Mouse (Mus musculus) NIH3T3 (cell line): Measurements from ENCODE around the gene Gna11.

ENCODE experiments used
- DNase-seq: peaks from one replicate; pipeline ENCODE4 v3.0.0-alpha.2; 2012; ENCODE audit warnings: low read depth

The Gna11 gene

DNA sequence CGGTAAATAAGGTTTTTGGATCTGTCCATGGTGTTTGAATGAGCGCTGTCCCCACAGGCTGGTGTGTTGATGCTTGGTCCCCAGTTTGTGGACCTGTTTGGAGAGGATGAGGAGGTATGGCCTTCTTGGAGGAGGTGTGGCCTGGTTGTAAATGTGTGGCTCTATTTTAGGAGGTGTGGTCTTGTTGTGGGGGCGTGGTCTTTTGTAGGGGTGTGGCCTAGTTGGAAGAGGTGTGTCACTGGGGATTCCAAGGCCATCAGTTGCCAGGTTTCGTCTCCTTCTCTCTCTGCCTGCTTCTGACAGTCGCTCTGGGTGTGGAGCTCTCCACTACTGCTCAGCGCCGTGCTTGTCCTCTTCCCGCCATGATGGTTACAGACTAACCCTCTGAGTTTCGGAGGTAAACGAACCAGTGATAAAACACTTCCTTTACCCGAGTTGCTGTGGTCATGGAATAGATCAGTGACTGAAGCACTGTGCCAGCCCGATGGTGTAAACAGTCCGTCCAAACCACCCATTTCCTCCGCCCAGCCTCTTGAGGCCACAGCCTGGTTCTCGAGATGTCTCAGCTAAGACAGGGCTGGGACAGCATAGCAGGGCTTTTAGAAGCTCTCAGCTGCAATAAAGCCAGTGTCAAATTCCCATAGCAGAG lies 39.9 kb downstream of the Gna11 start:
- no peak for DNase-seq

GRCm38 (mm10) chr10:81502658-81503057 lies 42.3 kb downstream of the Gna11 start:
- DNase-seq: peak; percentile 84

DNA sequence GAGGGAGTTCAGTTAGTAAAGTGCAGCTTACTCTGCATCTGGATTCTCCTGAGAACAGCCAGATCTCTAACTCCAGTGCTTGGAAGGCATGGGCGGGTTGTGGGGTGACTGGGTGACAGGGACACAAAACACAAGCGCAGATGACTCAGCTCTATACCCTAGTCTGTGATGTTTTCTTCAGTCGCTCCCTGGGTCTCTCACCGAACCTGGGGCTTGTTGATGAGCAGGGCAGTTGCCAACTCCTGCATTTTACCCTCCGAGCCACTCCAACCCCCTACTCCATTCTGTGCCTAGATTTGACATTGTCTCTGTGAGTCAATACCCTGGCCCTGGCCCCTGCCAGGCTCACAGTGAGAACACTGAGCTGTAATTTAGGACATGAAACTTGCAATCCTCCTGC lies 43.1 kb downstream of the Gna11 start:
- DNase-seq: no peak

DNA sequence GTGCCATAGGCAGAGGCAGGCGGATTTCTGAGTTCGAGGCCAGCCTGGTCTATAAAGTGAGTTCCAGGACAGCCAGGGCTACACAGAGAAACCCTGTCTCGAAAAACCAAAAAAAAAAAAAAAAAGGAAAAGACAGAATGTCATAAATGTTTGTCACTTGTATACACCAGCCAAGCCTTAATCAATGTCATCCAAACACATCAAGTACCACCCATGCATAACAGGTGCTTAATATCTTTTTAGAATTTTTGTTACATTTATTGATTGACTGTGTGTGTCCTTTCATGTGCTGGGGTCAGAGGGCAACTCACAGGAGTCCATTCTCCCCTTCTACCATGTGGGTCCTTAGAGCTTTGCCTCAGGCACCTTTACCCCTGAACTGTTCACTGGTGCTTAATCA lies 45.0 kb downstream of the Gna11 start, which contains the start of gene S1pr4:
Gene S1pr4 (minus strand): TSS at position 101 of the 400 bp plus-strand sequence.
- no peak for DNase-seq

DNA sequence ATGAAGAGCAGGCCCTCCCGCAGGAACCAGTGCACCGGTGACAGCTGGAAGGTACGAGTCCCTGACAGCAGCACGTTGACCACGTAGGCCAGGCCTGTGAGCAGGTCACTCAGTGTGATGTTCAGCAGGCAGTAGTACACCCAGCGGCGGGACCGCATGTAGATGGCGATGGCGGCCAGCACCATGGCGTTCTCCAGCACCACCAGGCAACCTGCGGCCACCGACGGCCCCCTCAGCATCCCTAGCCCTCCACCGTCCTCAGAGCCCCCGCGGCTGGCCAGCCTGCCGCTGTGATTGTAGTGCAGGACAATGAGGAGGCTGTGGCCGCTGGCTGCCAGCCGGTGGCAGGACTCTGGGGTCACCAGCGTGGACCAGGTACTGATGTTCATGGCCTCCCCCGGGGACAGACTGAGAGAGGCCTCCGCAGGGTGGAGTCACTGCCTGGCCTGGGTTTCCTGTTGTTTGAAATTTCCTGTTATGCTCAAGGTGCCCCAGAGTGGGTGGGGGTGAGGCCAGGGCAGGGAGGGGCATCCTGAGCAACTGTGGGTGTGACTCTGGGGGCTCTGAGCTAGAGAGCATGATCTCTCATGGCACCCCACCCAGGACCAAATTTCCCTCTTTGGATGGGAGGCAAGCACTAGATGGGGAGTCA lies 45.6 kb downstream of the Gna11 start:
- no peak for DNase-seq

GRCm38 (mm10) chr10:81498316-81499249 lies 46.4 kb downstream of the Gna11 start:
- no peak for DNase-seq

- no peak for DNase-seq
Observed at GRCm38 (mm10) chr10:81497401-81498270, 47.4 kb downstream of the Gna11 start.

DNA sequence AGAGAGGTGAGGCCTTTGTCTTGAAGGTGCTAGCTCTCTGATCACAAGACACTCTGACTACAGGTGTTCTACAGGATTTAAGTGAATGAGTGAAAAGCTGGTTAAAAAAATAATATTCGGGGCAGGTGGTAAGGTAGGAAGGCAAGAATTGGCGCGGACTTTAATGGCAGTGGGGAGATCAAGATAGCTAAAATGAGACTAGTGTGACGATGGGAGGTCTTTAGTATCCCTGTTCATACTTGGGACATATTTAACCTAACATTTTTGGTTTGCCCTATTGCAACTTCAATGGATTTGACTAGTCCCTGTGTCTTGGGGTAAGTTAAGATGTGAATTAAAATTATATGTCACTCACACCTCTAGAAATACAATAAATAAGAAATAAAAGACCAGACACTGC lies 48.0 kb downstream of the Gna11 start:
- DNase-seq: no peak

DNA sequence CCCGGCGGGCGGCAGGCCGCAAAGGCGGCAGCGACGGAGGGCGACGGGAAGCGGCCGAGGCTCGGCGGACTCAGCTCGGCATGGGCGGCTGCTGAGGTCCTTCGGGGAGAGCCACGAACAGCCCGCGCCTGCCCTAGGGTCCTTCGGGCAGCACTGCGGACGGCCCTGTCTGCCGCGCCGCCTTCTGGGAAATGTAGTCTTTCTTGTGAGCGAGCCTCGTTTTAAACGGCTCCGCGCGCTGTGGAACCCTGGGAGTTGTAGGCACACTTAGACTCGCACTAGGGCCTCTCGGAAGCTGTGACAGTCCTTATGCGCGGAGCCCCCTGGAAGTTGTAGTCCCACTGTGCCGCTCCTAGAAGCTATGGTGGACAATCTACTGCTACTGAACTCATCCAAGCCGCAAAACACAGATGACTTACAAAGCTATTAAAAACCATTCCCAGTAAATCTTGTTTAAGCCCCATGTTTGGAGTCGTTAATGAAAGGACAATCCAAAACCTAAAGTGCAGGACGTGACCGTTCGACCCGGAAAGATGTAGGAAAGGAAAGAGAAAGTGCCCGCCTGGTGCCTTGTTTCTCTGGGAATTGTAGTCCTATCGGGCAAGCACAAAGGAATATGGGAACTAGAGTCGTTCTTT lies 48.6 kb downstream of the Gna11 start, which contains the start of gene Ncln:
Gene Ncln (minus strand): TSS at position 129 of the 638 bp plus-strand sequence.
- DNase-seq: peak; percentile 99

GRCm38 (mm10) chr10:81495616-81496263 lies 49.2 kb downstream of the Gna11 start:
- no peak for DNase-seq

GRCm38 (mm10) chr10:81495151-81495550 lies 49.8 kb downstream of the Gna11 start:
- DNase-seq: no peak

- no peak for DNase-seq
Observed at GRCm38 (mm10) chr10:81494260-81495041, 50.5 kb downstream of the Gna11 start.

DNA sequence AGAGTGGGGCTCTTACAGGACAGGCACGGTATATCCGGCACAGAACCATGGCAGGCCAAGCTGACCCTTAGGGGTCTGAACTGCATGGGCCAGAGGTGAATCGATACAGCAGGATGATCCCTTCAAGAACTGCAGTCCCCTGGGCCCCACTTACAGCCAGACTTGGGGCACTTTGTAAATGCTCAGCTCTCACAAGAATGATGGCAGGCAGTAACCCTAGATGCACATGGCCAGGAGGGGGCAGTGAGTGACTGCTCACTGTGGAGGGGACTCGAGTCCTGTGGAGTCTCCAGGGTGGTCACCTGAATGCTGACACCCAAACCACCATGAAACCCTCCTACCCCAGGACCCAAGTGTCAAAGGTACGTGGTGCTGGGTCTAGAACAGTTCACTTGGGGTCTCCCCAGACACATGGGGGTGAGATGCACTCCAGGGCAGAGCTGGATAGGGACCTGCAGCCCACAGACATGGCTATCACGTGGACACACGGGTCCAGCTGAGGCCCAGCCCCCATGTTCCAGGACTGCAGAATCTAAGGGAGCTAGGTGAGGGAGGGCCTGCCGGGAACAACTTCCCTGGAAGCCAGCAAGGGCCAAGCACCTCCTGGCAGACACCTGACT lies 51.3 kb downstream of the Gna11 start:
- DNase-seq: peak; percentile 47

DNA sequence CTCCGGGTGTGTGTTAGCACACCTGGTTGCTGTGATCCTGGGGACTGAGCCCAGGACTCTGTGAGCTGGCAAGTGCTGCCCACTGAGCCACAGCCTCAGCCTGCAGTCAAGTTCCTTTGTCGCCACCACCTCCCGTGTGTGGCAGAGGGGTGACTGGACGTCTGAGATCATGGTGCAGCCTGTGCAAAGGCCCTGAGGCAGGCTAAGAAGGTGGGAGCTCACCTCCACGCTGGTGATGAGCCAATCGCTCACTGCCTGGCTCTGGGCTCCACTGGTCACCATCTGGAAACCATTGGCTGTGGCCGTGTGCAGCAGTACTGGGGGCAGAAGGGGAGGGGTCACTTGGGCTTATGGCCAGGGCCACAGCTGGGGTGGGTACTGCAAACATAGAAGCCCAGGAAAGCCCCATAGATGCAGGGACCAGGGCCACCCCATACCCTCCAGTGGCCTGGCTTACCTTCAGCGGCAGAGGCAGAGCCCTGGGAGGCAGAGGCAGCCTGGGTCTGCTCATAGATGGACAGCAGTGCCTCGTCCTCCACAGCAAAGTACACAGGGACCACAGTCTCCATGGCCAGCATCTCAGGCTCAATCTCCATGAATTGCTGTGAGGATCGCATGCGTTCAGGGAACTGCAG lies 52.3 kb downstream of the Gna11 start:
- no peak for DNase-seq

- DNase-seq: no peak
Observed at GRCm38 (mm10) chr10:81491018-81491417, 54.0 kb downstream of the Gna11 start.

DNA sequence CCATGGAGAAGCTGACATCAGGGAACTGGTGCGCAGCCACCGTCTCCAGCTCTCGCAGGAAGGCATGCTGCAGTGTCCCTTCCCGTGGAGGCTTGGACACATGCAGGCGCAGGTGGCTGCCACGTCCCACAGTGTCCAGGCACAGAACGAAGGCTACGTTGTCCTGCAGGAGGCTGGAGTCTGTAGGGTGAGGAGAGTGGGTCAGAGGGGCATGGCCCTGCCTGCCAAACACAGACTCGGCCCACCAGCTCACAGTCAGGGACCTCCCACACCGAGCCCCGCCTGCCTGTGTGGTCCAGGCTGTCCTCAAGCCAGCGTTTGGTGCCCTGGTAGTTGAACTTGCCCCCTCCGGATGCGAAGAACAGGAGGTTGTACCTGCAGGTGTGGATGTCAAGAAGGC lies 55.0 kb downstream of the Gna11 start:
- DNase-seq: no peak

- DNase-seq: no peak
Observed at GRCm38 (mm10) chr10:81488081-81488480, 56.9 kb downstream of the Gna11 start.

DNA sequence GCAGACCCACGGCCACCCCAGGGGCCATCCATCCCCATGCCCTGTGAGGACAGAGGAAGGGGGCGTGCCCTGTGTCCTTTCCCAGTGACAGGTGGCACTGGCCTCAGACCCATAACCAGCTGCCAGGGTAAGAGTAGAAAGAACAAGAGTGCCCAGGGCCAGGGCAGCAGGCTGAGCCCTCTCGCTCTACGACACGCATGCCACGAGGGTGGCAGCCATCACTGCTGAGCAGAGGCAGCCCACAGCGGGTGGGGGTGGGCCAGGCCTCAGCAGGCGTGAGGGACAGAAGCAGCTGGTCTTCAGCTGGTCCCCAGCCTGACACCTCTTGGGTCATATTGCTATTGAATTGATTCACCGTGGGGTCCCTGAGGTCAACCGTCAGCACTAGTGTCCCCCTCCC lies 58.5 kb downstream of the Gna11 start:
- no peak for DNase-seq

DNA sequence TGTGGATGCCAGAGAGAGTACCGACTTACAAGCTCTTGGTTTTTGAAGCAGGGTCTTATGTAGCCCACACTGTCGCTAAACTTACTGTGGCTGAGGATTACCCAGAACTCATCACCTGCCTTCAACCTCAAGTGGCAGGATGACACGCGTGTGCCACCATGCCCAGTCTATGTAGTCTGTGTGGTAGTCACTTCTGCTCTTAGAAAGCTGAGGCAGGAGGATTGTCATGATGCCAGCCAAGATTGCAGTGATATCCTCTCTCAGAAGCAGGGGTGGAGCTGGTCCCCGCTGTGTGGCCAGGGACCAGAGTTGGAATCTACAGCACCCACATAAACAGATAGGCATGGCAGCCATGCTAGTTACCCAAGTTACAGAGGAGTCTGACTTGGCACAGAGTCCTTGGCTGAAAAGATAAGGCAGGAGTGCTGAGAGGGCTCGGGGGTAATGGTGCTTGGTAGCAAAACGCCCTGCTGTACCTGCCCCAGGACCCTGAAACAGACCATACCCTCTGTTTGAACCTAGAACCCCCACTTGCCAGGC lies 59.4 kb downstream of the Gna11 start:
- DNase-seq: no peak
